Mouse (Mus musculus): ENCODE data around the gene Tcp11. TPM values are rescaled to one million over a fixed set of nuclear protein-coding genes. Genes with fewer than 3 reads are reported as not detected.

The Tcp11 gene
- polyA plus RNA-seq, 1 experiment from 2014 or later: 5.2 TPM

- no peak for ATAC-seq (ENCODE audit: low read depth)
- Histone ChIP-seq H3K4me2 (ENCODE audit: low read depth, low read length) (no peak overlapping the region), H3K9me3 (ENCODE audit: control insufficient read depth, low read length) (no peaks in the 10 kb centered on the region), H3K9ac (ENCODE audit: low read length) (0 out of 2 replicates have a peak overlapping the region, but pooled peaks have one; percentile 14), H3K27me3 (ENCODE audit: control insufficient read depth, insufficient read depth, low read depth, low read length) (no peaks in the 10 kb centered on the region), H3K4me3 (ENCODE audit: low read length) (no peak overlapping the region), H3K36me3 (ENCODE audit: control insufficient read depth, insufficient read depth, low read length) (0 out of 2 replicates have a peak, but pooled peaks cover 3% of the 10 kb centered on the region), H3K4me1 (replicated peaks; ENCODE audit: control insufficient read depth, insufficient read depth, low read length) (peaks cover 84% of the 10 kb centered on the region), H3K27ac (ENCODE audit: low read length) (peak overlapping the region; percentile 54)
- WGBS: 55% methylated on average over 2 of the region's 2 CpGs
Observed at GRCm38 (mm10) chr17:28029308-28029707, 51.1 kb downstream of the Tcp11 start.

DNA sequence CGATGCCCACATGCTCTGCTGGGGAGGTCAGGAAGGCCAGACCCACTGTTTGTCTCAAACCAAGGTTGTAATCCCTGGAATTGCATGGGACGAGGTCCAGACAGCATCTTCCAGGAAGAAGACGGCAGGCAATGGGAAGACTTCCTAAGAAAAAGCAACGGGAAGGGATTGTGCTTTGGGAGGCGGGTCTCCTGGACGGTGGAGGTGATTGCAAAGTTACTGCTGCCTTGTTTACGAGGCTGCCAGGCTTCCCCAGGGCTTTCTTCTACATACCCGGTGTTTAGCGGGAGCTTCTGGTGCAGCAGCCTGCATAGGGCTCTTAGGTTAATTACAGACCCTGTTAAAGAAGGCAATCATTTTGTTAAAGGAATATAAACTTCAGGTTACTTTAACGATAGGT is 52.2 kb downstream of the Tcp11 start:
- Histone ChIP-seq H3K9me3 (ENCODE audit: control insufficient read depth, low read length) (no peaks in the 10 kb centered on the region), H3K9ac (ENCODE audit: low read length) (no peak overlapping the region), H3K36me3 (ENCODE audit: control insufficient read depth, insufficient read depth, low read length) (0 out of 2 replicates have a peak, but pooled peaks cover 3% of the 10 kb centered on the region), H3K4me3 (ENCODE audit: low read length) (no peak overlapping the region), H3K27ac (ENCODE audit: low read length) (0 out of 2 replicates have a peak overlapping the region, but pooled peaks have one; percentile 18), H3K4me2 (ENCODE audit: low read depth, low read length) (no peak overlapping the region), H3K27me3 (ENCODE audit: control insufficient read depth, insufficient read depth, low read depth, low read length) (no peaks in the 10 kb centered on the region), H3K4me1 (replicated peaks; ENCODE audit: control insufficient read depth, insufficient read depth, low read length) (peaks cover 85% of the 10 kb centered on the region)
- 67% methylated on average over 10 of the region's 10 CpGs for WGBS
- ATAC-seq (ENCODE audit: low read depth): no peak

GRCm38 (mm10) chr17:28027197-28027596 is 53.2 kb downstream of the Tcp11 start:
- peak overlapping the region; percentile 29; the same call in 1 of the 2 replicates for H3K27ac ChIP-seq (ENCODE audit: low read length)
- H3K27me3 ChIP-seq (ENCODE audit: control insufficient read depth, insufficient read depth, low read depth, low read length): no peaks in the 10 kb centered on the region
- no peak overlapping the region for H3K4me3 ChIP-seq (ENCODE audit: low read length)
- no peak overlapping the region for H3K9ac ChIP-seq (ENCODE audit: low read length)
- 88% methylated on average over 6 of the region's 6 CpGs for WGBS
- 0 out of 2 replicates have a peak, but pooled peaks cover 3% of the 10 kb centered on the region for H3K36me3 ChIP-seq (ENCODE audit: control insufficient read depth, insufficient read depth, low read length)
- H3K4me1 ChIP-seq (replicated peaks; ENCODE audit: control insufficient read depth, insufficient read depth, low read length): peaks cover 82% of the 10 kb centered on the region
- no peaks in the 10 kb centered on the region for H3K9me3 ChIP-seq (ENCODE audit: control insufficient read depth, low read length)
- ATAC-seq (ENCODE audit: low read depth): no peak
- no peak overlapping the region for H3K4me2 ChIP-seq (ENCODE audit: low read depth, low read length)

DNA sequence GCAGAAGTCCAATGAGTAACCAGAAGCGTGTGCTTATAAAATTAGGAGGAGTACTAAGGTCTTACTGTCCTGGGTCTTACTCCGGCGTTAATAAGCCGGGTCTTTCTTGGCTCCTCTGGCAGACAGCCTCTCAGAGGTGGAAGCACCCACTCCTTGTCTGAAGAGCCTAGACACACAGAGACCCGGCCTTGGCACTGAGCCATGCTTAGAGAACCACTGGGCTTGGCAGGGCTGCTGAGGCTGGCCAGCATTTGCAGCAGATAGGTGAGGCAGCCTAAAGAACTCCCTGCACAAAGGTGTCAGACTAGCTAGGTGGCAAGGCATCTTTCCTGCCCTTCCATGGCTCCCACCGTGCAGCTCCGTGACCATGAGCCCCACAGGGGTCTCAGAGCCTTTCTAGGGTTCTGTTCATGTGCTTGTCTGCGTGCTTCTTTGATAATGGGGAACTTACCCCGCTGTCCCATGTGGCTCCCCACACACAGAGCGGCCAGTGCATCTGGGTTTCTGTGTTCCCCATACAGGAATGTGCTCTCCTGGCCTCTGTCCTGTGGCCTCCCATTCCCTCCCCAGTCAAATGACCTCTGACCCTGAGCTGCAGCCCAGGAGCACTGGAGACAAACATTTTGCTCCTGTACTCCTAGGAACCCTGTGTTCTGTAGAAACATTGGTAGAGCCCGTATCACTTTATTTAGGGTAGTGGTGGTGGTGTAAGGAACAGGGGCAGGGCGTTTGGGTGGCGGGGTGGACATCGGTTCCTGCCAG is 54.1 kb downstream of the Tcp11 start:
- peak overlapping the region; percentile 92 for H3K27ac ChIP-seq (ENCODE audit: low read length)
- 45% methylated on average over 14 of the region's 14 CpGs for WGBS
- peak overlapping the region; percentile 7; the same call in 1 of the 2 replicates for H3K4me2 ChIP-seq (ENCODE audit: low read depth, low read length)
- peak; percentile 82 for ATAC-seq (ENCODE audit: low read depth)
- 0 out of 2 replicates have a peak, but pooled peaks cover 3% of the 10 kb centered on the region for H3K36me3 ChIP-seq (ENCODE audit: control insufficient read depth, insufficient read depth, low read length)
- no peaks in the 10 kb centered on the region for H3K27me3 ChIP-seq (ENCODE audit: control insufficient read depth, insufficient read depth, low read depth, low read length)
- H3K9me3 ChIP-seq (ENCODE audit: control insufficient read depth, low read length): no peaks in the 10 kb centered on the region
- H3K9ac ChIP-seq (ENCODE audit: low read length): peak overlapping the region; percentile 25
- H3K4me1 ChIP-seq (replicated peaks; ENCODE audit: control insufficient read depth, insufficient read depth, low read length): peaks cover 79% of the 10 kb centered on the region
- no peak overlapping the region for H3K4me3 ChIP-seq (ENCODE audit: low read length)

DNA sequence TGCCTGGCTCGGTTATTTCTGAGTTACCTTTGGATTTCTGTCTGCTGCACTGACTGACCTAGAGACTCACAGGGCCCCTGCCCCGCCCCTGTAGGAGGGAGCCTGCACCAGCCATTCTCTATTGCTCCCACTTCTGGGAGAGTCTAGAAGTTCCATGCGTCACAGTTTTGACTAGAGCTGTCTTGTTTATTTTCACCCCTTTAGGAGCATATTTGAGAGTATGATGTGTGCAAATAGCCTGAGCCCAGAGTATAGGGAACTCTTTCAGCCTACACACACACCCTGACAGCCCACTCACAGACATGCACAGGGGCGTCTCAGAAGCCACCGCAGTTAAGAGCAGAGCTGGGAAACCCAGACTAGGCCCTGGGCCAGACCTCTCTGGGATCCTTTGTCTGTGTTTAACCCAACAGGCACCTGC is 54.9 kb downstream of the Tcp11 start:
- 0 out of 2 replicates have a peak, but pooled peaks cover 3% of the 10 kb centered on the region for H3K36me3 ChIP-seq (ENCODE audit: control insufficient read depth, insufficient read depth, low read length)
- 22% methylated on average over 5 of the region's 5 CpGs for WGBS
- peak overlapping the region; percentile 55 for H3K9ac ChIP-seq (ENCODE audit: low read length)
- peak overlapping the region; percentile 21 for H3K4me2 ChIP-seq (ENCODE audit: low read depth, low read length)
- ATAC-seq (ENCODE audit: low read depth): peak; percentile 79
- peak overlapping the region; percentile 92 for H3K27ac ChIP-seq (ENCODE audit: low read length)
- no peaks in the 10 kb centered on the region for H3K27me3 ChIP-seq (ENCODE audit: control insufficient read depth, insufficient read depth, low read depth, low read length)
- no peaks in the 10 kb centered on the region for H3K9me3 ChIP-seq (ENCODE audit: control insufficient read depth, low read length)
- H3K4me3 ChIP-seq (ENCODE audit: low read length): no peak overlapping the region
- H3K4me1 ChIP-seq (replicated peaks; ENCODE audit: control insufficient read depth, insufficient read depth, low read length): peaks cover 75% of the 10 kb centered on the region

- Histone ChIP-seq H3K9me3 (ENCODE audit: control insufficient read depth, low read length) (no peaks in the 10 kb centered on the region), H3K36me3 (ENCODE audit: control insufficient read depth, insufficient read depth, low read length) (0 out of 2 replicates have a peak, but pooled peaks cover 3% of the 10 kb centered on the region), H3K4me3 (ENCODE audit: low read length) (no peak overlapping the region), H3K9ac (ENCODE audit: low read length) (no peak overlapping the region), H3K4me2 (ENCODE audit: low read depth, low read length) (no peak overlapping the region), H3K27ac (ENCODE audit: low read length) (peak overlapping the region; percentile 92), H3K27me3 (ENCODE audit: control insufficient read depth, insufficient read depth, low read depth, low read length) (no peaks in the 10 kb centered on the region), H3K4me1 (replicated peaks; ENCODE audit: control insufficient read depth, insufficient read depth, low read length) (peaks cover 72% of the 10 kb centered on the region)
- ATAC-seq (ENCODE audit: low read depth): no peak
- 71% methylated on average over 22 of the region's 22 CpGs for WGBS
Observed at GRCm38 (mm10) chr17:28022854-28023655, 57.4 kb downstream of the Tcp11 start.

GRCm38 (mm10) chr17:28021911-28022310 is 58.5 kb downstream of the Tcp11 start:
- Histone ChIP-seq H3K36me3 (ENCODE audit: control insufficient read depth, insufficient read depth, low read length) (no peaks in the 10 kb centered on the region), H3K27ac (ENCODE audit: low read length) (peak overlapping the region; percentile 25; the same call in 1 of the 2 replicates), H3K4me1 (replicated peaks; ENCODE audit: control insufficient read depth, insufficient read depth, low read length) (peaks cover 71% of the 10 kb centered on the region), H3K9me3 (ENCODE audit: control insufficient read depth, low read length) (no peaks in the 10 kb centered on the region), H3K4me2 (ENCODE audit: low read depth, low read length) (no peak overlapping the region), H3K27me3 (ENCODE audit: control insufficient read depth, insufficient read depth, low read depth, low read length) (no peaks in the 10 kb centered on the region), H3K4me3 (ENCODE audit: low read length) (no peak overlapping the region), H3K9ac (ENCODE audit: low read length) (no peak overlapping the region)
- WGBS: 54% methylated on average over 10 of the region's 10 CpGs
- no peak for ATAC-seq (ENCODE audit: low read depth)

GRCm38 (mm10) chr17:28019785-28020696 is 60.4 kb downstream of the Tcp11 start:
- no peak for ATAC-seq (ENCODE audit: low read depth)
- H3K27ac ChIP-seq (ENCODE audit: low read length): no peak overlapping the region

More at GRCm38 (mm10) chr17:28019785-28020696, 60.4 kb downstream of the Tcp11 start:
- Histone ChIP-seq H3K4me2 (ENCODE audit: low read depth, low read length) (no peak overlapping the region), H3K36me3 (ENCODE audit: control insufficient read depth, insufficient read depth, low read length) (no peaks in the 10 kb centered on the region), H3K4me3 (ENCODE audit: low read length) (no peak overlapping the region), H3K27me3 (ENCODE audit: control insufficient read depth, insufficient read depth, low read depth, low read length) (no peaks in the 10 kb centered on the region), H3K9me3 (ENCODE audit: control insufficient read depth, low read length) (no peaks in the 10 kb centered on the region), H3K4me1 (replicated peaks; ENCODE audit: control insufficient read depth, insufficient read depth, low read length) (peaks cover 64% of the 10 kb centered on the region), H3K9ac (ENCODE audit: low read length) (no peak overlapping the region)
- 68% methylated on average over 21 of the region's 21 CpGs for WGBS

Measured in lung, embryonic 16.5 days (tissue).